Comparison of ENCODE assay signal across 8 mouse cellular contexts in the genomic region with DNA sequence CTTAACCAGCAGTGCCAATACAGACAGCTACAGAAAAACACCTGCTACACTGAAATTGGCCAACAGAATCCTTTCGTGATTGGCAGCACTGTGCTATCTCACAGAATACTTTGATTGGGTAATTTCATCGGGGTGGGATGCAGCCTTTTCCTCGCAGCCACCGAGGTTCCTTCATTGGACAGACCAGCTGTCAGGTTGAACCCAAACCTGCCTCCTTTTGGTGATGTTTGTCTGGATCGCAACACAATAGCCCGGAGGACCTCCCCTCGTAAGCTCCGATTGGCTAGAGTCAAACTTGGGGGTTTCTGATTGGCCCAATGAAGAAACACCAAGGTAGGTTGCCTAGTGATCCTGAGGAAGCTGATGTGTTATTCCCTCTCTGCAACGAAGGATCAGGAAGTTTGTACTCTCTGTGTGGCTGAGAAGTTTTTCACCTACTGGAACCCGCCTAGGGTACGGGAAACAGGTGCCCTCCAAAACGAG. TPM values are rescaled to one million over a fixed set of nuclear protein-coding genes. Genes with fewer than 3 reads are reported as not detected.
DNase-seq lines count a peak whose midpoint lies in the region; ATAC-seq lines count a peak whose summit lies in the region.

A gene (plus strand): TSS at position 331 of the 483 bp plus-strand sequence.

- intact Hi-C loops in heart, postnatal 14 days (cut with DNase I), result no loop called here

- peak within 1 kb of the TSS; percentile 66; the same call in 1 of the 2 replicates for H3K27ac ChIP-seq in forebrain, embryonic 14.5 days (ENCODE audit: low read depth, low read length)
- peak within 1 kb of the TSS; percentile 75 for H3K27ac ChIP-seq in neural tube, embryonic 15.5 days (replicated peaks)

- peaks cover 16% of the 10 kb centered on the region for H3K36me3 ChIP-seq in forebrain, embryonic 14.5 days (ENCODE audit: control insufficient read depth, insufficient read depth, low read length)
- peaks cover 12% of the 10 kb centered on the region for H3K36me3 ChIP-seq in neural tube, embryonic 15.5 days

- H3K4me2 ChIP-seq in forebrain, embryonic 14.5 days (ENCODE audit: low read length), result peak within 1 kb of the TSS; percentile 71
- peak within 1 kb of the TSS; percentile 71 for H3K4me2 ChIP-seq in neural tube, embryonic 15.5 days

- H3K27me3 ChIP-seq in forebrain, embryonic 14.5 days (replicated peaks; ENCODE audit: control insufficient read depth, insufficient read depth, low read length), result no peaks in the 10 kb centered on the region
- H3K27me3 ChIP-seq in neural tube, embryonic 15.5 days (replicated peaks), result no peaks in the 10 kb centered on the region

- DNase-seq in ES-CJ7 (ENCODE audit: low read depth, low spot score), result peak; percentile 99
- DNase-seq in cerebellum, adult 11 months, result peak; percentile 93
- DNase-seq in forebrain, embryonic 14.5 days (ENCODE audit: low spot score), result peak; percentile 99
- peak; percentile 89 to 93 for DNase-seq in heart, postnatal 14 days
- DNase-seq in layer of hippocampus, adult 11-12 months (ENCODE audit: low spot score), result peak; percentile 98
- DNase-seq in lung, adult 18-20 months, result peak; percentile 98
- DNase-seq in testis, postnatal 14 days (ENCODE audit: low spot score), result peak; percentile 93

- peak; percentile 100 for ATAC-seq in forebrain, embryonic 14.5 days
- peak; percentile 100 for ATAC-seq in neural tube, embryonic 15.5 days (ENCODE audit: low FRiP score)

- under 1% methylated on average over 12 of the region's 12 CpGs for WGBS in forebrain, embryonic 14.5 days
- WGBS in neural tube, embryonic 15.5 days, result under 1% methylated on average over 12 of the region's 12 CpGs

- 0 out of 2 replicates have a peak, but pooled peaks cover 2% of the 10 kb centered on the region for H3K4me1 ChIP-seq in forebrain, embryonic 14.5 days (ENCODE audit: control insufficient read depth, insufficient read depth, low read length)
- H3K4me1 ChIP-seq in neural tube, embryonic 15.5 days, result peaks cover 12% of the 10 kb centered on the region

- no peaks in the 10 kb centered on the region for H3K9me3 ChIP-seq in forebrain, embryonic 14.5 days (replicated peaks; ENCODE audit: control insufficient read depth, low read length)
- no peaks in the 10 kb centered on the region for H3K9me3 ChIP-seq in neural tube, embryonic 15.5 days (replicated peaks)

- peak within 1 kb of the TSS; percentile 67 for H3K9ac ChIP-seq in forebrain, embryonic 14.5 days (ENCODE audit: low read length)
- peak within 1 kb of the TSS; percentile 74 for H3K9ac ChIP-seq in neural tube, embryonic 15.5 days (replicated peaks)

- peak within 1 kb of the TSS; percentile 75 for H3K4me3 ChIP-seq in forebrain, embryonic 14.5 days (ENCODE audit: low read depth, low read length)
- peak within 1 kb of the TSS; percentile 81 for H3K4me3 ChIP-seq in neural tube, embryonic 15.5 days (replicated peaks)

RNA-seq across cellular contexts. Expression of the gene that starts here (rescaled TPM):
- 40.7 and 43.5 TPM in 2 replicates for polyA plus RNA-seq in forebrain, embryonic 14.5 days (2014; fragmentation: Nextera tagmentation; extraction: Ambion mirVana)
- 10 to 100 TPM; 19.8 to 20.5 TPM for total RNA-seq in heart, postnatal 14 days (2021)
- polyA plus RNA-seq in neural tube, embryonic 15.5 days (2015; fragmentation: Nextera tagmentation; extraction: Ambion mirVana), result 24.8 and 28.1 TPM in 2 replicates

Comparison
In these comparisons a context has a peak if more than half of its experiments do, and no peak if none do; other contexts are left out.
1. Peak in every context shown above with its lines: DNase-seq, ATAC-seq, H3K4me3 ChIP-seq and H3K27ac ChIP-seq.